Mouse (Mus musculus) mesoderm, embryonic 11.5 days (tissue): ENCODE data around the gene 2010111I01Rik.

Experiments
- DNase-seq: peaks from one replicate; pipeline ENCODE4 v3.0.0-alpha.2; 2012; ENCODE audit warnings: low read depth, low spot score

The 2010111I01Rik gene

DNA sequence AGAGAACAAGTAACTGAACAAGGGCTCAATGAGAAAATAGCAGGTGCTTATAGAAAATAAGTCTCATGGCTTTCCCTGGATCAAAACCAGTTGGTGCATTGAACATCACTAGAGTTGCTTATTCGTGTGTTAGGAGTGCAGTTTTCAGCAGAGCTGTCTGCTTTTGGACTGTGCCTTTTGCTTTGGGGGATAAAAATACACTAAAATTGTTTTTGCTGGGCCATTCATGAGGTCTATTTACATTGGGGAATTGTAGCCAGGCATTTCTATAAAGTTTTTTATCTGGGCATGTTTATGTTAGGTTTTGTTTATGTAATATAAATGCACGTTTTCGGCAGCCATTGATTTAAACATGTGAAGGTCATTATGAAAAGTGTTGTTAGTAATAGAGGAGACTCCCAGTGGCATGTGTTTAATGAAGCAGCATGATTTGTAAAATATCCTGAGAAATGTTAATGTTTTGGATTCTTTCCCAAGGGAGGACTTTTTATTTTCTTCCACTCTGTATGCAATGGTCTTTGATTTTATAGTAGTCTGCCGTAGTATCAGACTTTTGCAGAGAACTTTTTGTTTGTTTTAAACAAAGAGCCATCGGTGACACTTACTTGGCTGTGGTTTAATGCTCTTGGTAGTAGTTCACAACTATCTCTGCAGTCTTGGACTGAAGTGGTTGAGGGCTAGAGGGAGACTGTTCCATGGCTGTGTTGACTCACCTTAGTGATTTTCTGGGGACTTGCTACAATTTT is 146.8 kb downstream of the 2010111I01Rik start:
- DNase-seq = no peak

DNA sequence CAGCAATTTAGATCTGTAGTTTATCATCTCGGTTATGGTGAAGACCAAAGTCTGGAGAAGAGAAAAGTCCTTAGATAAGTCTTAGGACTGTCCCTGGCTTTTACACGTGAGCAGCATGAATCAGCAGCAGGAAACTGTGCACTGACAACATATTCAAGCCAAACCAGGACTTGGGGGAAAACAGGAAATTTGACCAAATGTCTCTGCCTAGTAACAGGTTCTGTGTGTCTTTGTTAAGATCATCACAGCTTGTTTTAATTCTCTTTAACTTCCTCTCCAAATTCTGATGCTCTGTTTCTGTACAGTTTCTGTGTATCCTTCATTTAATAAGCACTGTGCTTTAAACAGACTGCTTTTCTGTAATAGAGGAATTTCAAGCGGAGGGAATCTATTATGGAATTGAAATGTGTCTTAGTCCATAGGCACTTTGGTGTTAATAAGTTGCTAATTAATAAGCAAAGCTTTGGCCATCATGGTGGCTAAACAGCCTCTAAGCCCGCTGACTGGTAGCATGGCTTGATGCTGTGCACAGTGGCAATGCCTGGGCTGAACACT is 147.4 kb downstream of the 2010111I01Rik start:
- no peak for DNase-seq

DNA sequence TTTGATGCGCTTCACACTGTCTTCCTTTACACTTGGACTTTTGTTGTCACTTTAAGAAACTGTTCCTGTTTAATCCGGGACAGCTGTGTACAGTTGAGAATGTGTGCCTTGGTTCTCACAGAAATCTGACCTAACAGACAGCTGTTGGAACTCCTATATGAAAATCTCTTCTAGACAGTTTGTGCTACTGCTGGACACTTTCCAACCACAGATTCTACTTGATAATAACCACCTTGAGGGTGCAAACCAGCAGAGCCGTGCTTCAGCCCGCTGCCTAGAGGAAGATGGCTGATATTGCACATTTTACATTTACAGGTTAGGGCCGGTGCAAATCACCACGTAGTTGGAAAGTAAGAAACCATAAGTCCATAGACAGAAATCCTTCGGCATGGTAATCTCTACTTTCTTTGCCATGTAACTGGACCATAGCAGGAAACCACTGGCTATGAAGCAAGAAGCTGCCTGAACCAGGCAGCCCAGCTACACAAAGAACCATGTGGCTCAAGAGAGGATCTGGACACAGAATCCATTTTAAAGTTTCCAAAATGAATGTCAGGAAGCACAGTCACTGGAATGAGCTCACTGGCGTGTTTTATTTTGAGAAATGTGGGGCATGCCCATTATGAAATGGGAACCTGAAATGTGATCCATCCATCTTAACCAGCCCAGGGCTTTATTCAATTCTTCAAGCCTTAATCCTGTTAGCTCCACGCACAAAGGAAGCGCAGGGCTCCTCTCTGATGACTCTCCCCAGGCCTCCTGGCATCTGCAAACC is 148.1 kb downstream of the 2010111I01Rik start:
- DNase-seq = no peak

GRCm38 (mm10) chr13:63113881-63114301 is 149.2 kb downstream of the 2010111I01Rik start:
- no peak for DNase-seq

- no peak for DNase-seq
These were observed 150.6 kb downstream of the 2010111I01Rik start for GRCm38 (mm10) chr13:63115187-63115784.

DNA sequence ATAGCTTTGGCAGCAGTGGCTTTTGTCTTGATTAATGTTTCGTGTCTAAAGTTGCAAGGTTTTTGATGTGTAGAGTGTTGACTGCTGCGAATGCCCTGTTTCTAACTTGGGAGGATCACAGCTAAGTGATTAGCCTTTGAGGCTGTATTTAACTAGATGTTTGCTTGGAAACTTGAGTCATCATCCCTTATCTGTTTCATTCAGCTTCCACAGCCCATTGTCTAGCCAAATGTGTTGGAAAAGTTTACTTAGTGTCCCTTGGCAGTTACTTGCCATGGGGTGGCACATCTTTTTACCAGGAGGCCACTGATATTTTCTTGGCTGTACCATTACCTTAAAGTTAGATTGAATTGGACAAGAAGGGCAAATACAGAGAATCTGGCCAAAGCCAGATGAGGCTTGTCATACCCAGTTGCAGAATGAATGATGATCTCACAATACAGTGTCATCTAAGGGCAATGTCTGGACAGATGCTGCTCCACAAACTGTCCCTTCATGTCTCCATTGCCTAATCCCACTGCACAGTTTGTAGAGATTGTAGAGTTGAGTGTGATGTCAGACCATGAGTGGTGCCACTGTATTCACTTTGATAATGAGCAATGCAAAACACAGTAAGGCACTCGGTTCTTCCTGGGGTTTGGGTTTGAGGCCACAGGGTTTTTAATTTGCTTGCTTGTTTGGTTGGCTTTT is 152.9 kb downstream of the 2010111I01Rik start:
- DNase-seq = no peak

DNA sequence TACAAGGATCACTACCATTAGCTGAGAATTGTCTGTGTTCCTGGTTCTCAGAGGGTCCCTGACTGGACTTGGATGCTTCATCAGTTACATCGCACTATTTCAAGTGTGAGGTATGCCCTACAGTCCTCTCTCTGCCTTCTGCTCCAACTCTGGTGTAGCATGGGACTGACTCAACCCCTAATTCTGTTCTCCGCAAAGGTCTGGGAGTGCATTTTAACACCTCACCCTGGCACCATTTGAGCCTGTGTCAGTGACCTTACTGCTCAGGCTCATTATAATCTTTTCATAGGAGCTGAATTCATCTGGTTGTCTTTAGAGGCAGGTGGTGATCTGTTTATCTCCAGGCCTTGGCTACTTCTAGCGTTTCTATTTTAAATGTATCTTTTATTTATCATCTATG is 154.0 kb downstream of the 2010111I01Rik start:
- DNase-seq = no peak

DNA sequence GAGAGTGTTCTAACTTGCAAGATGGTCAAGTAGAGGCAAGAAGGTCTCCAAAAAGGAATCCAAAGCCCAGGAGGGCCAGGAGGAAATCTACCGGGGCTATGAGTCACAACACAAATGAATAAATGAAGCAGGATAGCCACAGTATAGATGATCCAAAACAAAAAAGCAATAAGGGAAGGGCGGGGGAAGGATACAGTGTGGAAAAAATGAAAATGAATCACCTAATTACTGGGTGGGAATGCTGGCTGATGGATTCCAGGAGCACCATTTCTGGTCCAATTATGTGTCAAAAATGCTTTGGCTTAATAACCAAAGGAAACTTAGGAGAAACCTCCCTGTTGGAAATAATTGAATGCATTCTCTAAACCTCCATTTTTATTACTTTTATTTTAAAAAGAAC is 155.6 kb downstream of the 2010111I01Rik start:
- DNase-seq = no peak

- DNase-seq = no peak
These were observed 157.1 kb downstream of the 2010111I01Rik start for GRCm38 (mm10) chr13:63121747-63122146.

- no peak for DNase-seq
These were observed 161.5 kb downstream of the 2010111I01Rik start for GRCm38 (mm10) chr13:63126206-63126605.

DNA sequence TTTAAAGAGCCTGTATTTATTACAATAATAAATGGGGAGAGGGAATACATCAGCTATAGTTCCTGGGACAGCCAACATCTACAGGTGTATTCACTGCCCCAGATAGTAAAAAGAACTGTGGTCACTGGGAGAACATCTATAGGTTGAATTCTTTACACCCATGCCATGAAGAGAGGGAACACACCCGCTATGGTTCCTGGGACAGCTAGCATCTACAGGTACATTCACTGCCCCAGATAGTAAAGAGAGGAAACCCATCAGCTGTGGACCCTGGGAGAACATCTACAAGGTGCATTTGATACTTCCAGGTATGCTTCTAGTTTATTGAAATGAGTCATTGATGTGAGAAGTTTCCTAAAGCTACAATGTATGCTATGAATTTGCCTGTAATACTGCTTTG is 162.8 kb downstream of the 2010111I01Rik start:
- DNase-seq = no peak

GRCm38 (mm10) chr13:63134879-63135421 is 170.3 kb downstream of the 2010111I01Rik start:
- no peak for DNase-seq

- no peak for DNase-seq
These were observed 171.3 kb downstream of the 2010111I01Rik start for GRCm38 (mm10) chr13:63135994-63136393.

DNA sequence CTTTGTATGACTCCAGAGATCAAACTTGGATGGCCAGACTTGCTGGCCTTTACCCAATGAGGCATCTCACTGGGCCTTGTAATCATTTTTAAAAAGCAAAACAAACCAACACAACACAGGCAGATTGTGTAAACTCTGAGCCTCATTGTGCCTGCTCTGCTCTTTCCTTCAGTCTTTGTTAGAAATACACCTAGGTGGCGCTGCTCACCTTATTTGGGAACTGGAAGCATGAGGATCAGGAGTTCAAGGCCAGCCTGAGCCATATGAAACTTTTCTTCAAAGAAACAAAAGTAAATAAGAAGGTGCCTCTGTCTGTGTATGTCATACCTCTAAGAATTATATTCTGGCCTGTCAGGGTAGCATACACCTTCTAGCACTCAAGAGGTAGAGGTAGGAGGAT is 172.1 kb downstream of the 2010111I01Rik start:
- DNase-seq = no peak

DNA sequence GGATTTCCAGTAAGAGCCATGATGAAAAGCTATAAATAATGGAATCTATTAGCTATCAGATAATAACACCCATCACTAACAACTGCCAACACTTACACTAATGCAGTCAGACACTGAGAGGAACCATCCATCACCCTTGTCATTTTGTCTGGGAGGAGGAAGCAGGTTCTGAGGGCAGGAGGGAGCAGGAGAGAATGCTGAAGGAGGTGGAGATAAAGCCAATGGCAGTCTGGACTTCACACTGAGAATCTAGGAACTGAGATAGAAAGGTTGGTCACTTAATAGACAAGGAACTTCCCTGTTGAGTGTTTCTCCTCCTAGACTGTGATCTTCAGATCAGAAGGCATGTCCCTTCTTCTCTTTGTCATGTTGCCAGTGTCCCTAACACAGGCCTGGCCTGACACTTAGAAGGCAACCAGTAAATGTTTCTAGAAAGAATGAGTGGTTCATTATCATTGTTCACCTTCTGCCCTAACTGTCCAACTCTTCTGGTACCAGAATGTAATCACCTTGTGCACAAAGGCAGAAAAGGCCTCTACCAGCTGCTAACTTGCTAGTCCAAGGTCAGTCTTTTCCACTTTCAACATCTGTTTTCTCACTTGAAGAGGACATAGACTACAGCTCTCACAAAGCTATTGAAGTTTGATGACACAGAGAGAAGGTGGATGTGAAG is 173.8 kb downstream of the 2010111I01Rik start:
- DNase-seq = no peak

GRCm38 (mm10) chr13:63139463-63140226 is 175.0 kb downstream of the 2010111I01Rik start:
- no peak for DNase-seq

- DNase-seq = no peak
These were observed 176.1 kb downstream of the 2010111I01Rik start for GRCm38 (mm10) chr13:63140784-63141183.

- DNase-seq = no peak
These were observed 176.6 kb downstream of the 2010111I01Rik start for GRCm38 (mm10) chr13:63141275-63141674.

DNA sequence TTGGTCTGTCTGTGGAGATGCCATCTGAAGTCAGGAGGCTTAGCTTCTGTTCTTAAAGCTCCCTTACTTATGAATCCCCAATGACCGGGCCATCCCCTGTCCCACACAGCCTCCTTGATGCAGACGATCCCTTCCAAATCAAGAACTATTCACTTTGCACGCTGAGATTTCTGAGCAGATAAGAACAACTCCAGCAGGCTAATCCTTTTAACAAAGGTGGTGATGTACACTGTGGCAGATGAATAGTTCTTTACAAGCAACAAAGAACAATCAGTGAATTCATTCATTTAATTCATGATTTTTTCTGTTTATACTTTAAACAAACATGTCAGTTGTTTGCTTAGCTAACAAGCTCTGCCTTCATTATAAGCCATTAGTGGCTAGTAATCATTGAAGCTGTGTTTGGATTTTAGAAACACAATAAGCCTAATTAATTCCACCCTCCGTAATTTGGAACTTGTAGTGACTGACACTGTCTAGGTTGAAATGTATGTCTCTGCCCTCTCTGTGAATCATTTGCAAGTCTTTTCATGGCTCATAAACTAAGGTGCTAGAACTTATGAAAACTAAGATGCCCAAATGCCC is 182.0 kb downstream of the 2010111I01Rik start:
- no peak for DNase-seq

GRCm38 (mm10) chr13:63148157-63148556 is 183.5 kb downstream of the 2010111I01Rik start:
- DNase-seq = no peak
